Mouse (Mus musculus) heart, embryonic 10.5 days (tissue): ENCODE data around the gene Sox2. TPM values are rescaled to one million over a fixed set of nuclear protein-coding genes. Genes with fewer than 3 reads are reported as not detected.

ENCODE experiments used
- microRNA counts: library from miRNA; unstranded; fragments of <30 nt; microRNA quantifications from one replicate; lab custom pipeline; 2017
- microRNA-seq: library from miRNA; unstranded; fragments of <30 nt; microRNA quantifications from one replicate; pipeline ENCODE4, GENCODE M21; 2017
- polyA plus RNA-seq: library from polyadenylated mRNA; unstranded; fragments of >200 nt; fragmentation: Nextera tagmentation; extraction: Ambion mirVana; gene quantifications from 2 replicates; pipeline ENCODE4 v1.2.1, GENCODE M21; 2016

Gene Sox2
- polyA plus RNA-seq, 1 experiment from 2014 or later, result 0.77 TPM

MicroRNAs encoded within 50 kb of the gene (microRNA counts, 519-probe panel; counts per million panel counts)
- microRNA mmu-miR-1897-3p (lab: Ali Mortazavi, UCI), result not detected

Small RNAs within 50 kb of the gene (microRNA-seq; reads per million reads assigned to microRNA genes)
- not detected for gene Mir1897
